Mouse (Mus musculus) frontal cortex, postnatal 36 days (tissue): ENCODE measurements around the gene Gm572.

Experiments used
- DNase-seq, 2 experiments: peaks; one replicate each; pipeline ENCODE4 v3.0.0; 2022; ENCODE audit warnings: low spot score in 2 of 2

The Gm572 gene

GRCm38 (mm10) chr4:148625756-148626622 is 17.1 kb upstream of the Gm572 start:
- peak in 1 of 2 experiments; percentile 39 for DNase-seq

- peak; percentile 90 to 95 for DNase-seq
These were observed 16.4 kb upstream of the Gm572 start, which contains the start of gene Tardbp for GRCm38 (mm10) chr4:148626623-148627185. Gene Tardbp (minus strand): TSS chr4:148627019.

GRCm38 (mm10) chr4:148627246-148627645 is 15.9 kb upstream of the Gm572 start:
- no peak for DNase-seq

- no peak for DNase-seq
These were observed 11.0 kb upstream of the Gm572 start for GRCm38 (mm10) chr4:148632013-148632692.

GRCm38 (mm10) chr4:148633395-148634061 is 9.6 kb upstream of the Gm572 start:
- no peak for DNase-seq

GRCm38 (mm10) chr4:148635309-148635708 is 7.8 kb upstream of the Gm572 start:
- DNase-seq, result no peak

- no peak for DNase-seq
These were observed 4.8 kb upstream of the Gm572 start for GRCm38 (mm10) chr4:148638302-148638701.

- DNase-seq, result no peak
These were observed 3.7 kb upstream of the Gm572 start for GRCm38 (mm10) chr4:148639455-148639854.

- no peak for DNase-seq
These were observed 2.0 kb upstream of the Gm572 start for GRCm38 (mm10) chr4:148641121-148641520.

- DNase-seq, result peak; percentile 60 to 64
These were observed 1.0 kb downstream of the Gm572 start for GRCm38 (mm10) chr4:148644157-148644511.

GRCm38 (mm10) chr4:148644926-148645325 is 1.8 kb downstream of the Gm572 start:
- DNase-seq, result no peak

GRCm38 (mm10) chr4:148646616-148647015 is 3.5 kb downstream of the Gm572 start:
- peak; percentile 31 to 37 for DNase-seq

GRCm38 (mm10) chr4:148649309-148649708 is 6.2 kb downstream of the Gm572 start:
- DNase-seq, result no peak

GRCm38 (mm10) chr4:148651045-148651444 is 7.9 kb downstream of the Gm572 start:
- no peak for DNase-seq

GRCm38 (mm10) chr4:148654701-148655398 is 11.7 kb downstream of the Gm572 start:
- no peak for DNase-seq

GRCm38 (mm10) chr4:148656691-148657258 is 13.7 kb downstream of the Gm572 start:
- no peak for DNase-seq

GRCm38 (mm10) chr4:148657776-148658175 is 14.7 kb downstream of the Gm572 start:
- DNase-seq, result no peak

- no peak for DNase-seq
These were observed 17.1 kb downstream of the Gm572 start for GRCm38 (mm10) chr4:148660174-148660573.

- peak; percentile 57 to 60 for DNase-seq
These were observed 19.2 kb downstream of the Gm572 start for GRCm38 (mm10) chr4:148662168-148662965.

- DNase-seq, result no peak
These were observed 20.2 kb downstream of the Gm572 start for GRCm38 (mm10) chr4:148663326-148663725.
